Mouse (Mus musculus): ENCODE results near the gene Gm43738.

- TF ChIP-seq CTCF (IDR thresholded peaks at IDR 0.05; ENCODE audit: control insufficient read depth, insufficient read depth, insufficient replicate concordance, low read depth, low read length) (no peak), POLR2A (IDR thresholded peaks at IDR 0.05; ENCODE audit: control insufficient read depth, low read depth, low read length) (no peak)
Measured at GRCm38 (mm10) chr3:89092509-89093090, 8.3 kb downstream of the Gm43738 start.
